Mouse (Mus musculus) lung, postnatal 25 days (tissue): ENCODE results near the gene Nt5dc3.

Experiments
- DNase-seq: peaks from one replicate; pipeline ENCODE4 v3.0.0; 2022; ENCODE audit warnings: low spot score

The Nt5dc3 gene

DNA sequence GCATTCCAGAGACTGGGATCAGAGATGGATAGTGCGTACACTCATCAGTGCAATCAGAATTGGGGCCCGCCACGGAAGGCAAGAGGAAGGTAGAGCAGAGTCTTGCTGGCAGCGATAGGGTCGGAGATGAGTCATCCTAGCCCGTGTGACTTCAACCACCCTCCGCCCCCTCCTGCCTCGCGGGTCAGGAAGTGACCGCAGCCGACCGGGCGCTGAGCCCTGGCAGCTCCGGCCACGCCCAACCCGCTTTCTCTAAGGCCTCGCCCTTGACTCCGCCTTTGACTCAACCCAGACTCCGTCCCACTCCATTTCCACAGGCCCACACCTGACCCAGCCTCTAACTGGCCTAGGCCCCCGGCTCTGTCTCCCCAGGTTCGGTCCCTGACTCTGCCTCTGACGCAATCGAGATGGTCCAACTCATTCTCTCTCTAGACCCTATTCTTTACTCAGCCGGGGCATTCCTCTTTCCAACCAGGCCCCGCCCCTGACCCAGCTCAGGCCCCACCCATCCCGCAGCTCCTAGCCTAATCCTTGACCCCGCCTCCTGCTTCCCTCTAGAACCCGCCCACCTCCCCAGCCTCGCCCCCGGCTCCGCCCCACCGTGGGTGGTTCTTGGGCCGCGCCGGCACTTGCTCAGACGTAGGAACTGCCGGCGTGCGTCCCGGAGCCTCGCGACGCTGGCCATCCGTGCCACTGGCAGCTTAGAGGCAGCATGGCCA lies at the start of gene Nt5dc3:
TSS of gene Nt5dc3 (plus strand) at position 608 of the 719 bp plus-strand sequence.
- DNase-seq: peak; percentile 98

DNA sequence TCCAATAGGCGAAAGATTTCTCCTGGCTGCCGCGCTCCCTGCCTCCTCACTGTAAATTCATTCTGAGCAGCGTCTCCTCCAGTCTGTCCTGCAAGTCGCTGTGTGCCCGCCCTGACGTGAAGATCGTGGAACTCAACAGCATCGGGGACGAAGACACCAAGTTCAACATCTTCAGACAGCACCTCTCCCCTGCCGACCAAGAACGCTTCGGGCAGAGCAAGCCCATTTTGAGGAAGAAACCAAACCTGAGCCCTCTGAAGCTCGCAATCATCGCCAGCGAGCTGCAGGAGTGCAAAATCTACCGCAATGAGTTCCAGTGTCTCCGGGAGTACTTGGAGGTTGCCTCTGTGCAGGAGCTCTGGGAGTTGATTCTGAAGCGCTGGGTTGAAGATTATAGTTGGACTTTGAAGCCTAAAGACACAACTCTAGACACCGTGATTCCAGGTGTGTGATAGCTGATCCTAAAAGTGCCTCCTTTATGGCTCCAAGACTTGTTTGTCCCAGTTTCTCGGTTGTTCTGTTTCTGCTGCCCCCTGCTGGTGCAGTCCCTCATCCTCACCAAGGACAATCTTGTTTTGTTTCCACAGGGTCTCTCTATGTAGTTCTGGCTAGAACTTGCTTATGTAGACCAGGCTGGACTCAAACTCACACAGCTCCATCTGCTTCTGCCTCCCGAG lies 47.8 kb upstream of the Nt5dc3 start:
- peak; percentile 84 for DNase-seq

DNA sequence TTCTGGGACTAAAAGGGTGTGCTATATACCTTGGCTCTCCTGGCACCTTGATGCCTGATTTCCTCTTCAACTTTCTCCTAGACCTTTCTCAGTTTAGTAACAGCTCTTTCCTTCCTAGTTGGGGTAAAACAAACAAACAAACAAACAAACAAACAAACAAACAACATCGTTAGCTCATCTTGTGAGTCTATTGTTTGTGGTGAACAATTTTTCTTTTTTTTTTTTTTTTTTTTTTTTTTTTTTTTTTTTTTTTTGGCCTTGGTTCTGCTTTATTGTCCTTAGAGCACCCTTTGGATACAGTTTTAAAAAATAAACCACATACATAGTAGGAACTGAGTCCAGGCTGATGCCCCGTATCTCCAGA lies 47.3 kb upstream of the Nt5dc3 start:
- DNase-seq: no peak

DNA sequence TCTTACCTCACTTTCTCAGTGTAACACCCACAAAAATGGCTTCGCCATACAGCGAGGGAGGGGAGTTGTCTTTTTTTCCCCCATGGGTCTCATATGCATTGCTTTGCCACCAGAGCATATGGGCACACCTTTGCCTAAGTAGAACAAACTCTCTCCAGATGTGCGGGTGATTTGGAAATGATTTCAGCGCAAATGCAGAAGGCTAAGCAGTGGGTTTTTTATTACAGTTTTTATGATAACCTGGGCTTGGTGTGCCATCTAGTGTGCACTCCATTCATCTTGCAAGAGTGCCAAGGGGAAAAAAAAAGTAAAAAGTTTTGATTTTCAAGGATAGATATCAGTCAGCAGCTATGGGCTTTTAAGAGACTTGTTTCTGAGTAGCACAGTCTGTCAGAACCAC lies 43.8 kb upstream of the Nt5dc3 start:
- no peak for DNase-seq

DNA sequence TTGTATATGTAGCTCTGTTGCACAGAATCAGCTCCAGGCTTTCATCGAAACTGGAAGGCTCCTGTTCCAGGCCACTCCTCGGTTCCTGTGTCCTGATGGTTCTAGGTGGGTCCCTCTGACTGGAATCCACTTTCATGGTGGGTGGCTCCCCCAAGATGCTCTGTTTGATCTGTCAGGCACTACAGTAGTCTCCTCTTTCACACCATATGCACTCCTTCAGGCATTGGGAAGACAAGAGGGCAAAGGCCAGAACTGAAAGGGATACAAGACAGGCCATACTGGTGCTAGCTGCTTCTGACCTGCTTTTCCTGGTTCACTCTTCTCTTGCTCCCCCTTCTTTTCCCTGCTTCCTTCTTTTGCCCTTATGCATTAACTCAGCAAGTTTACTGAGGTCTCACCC lies 35.9 kb upstream of the Nt5dc3 start:
- DNase-seq: no peak

DNA sequence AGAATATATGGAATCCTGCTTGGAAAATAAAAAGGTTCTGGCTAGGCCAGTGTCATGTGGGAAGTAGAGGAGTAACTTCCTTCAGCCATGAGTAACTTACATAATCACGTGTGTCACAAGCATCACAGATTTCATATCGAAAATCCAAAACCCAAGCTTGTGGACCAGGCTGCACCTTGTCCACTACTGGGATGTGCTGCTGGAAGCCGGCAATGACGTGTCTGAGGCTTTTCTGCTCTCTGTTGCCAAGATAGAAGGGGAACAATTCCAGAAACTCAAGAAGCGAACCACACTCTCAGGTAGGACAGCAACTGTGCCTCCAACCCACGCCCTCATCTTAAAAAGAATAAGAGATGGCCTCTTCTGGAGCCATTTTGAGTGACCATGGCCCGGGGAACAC lies 34.5 kb upstream of the Nt5dc3 start:
- no peak for DNase-seq

DNA sequence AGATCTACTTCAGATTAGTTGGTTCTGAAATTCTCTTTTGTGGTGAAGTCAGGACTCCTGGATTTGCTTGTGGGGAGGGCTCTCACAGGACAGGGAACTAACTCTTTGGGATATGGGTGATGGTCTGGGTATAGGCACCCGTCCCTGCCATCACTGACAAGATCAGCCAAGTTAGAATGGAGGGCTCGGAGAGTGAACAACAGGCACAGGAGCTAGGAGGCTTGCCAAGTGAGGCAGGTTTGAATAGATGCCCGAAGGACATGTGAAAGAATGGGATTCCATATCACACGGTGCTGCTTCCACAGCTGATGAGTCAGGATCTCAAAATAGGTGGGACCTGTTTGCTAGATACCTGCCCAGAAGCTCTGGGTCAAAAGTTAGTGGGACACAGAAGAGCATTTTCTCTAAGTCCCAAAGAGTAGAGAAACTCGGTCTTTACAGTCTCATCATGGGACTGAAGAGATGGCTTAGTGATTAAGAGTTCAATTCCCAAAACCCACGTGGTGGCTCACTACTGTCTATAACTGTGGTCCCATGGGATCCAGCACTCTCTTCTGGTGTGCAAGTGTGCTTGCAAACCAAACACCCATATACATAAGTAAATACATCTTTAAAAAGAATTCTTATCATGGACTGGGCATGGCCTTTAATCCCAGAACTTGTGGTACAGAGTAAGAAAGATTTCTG lies 22.8 kb upstream of the Nt5dc3 start:
- DNase-seq: no peak

DNA sequence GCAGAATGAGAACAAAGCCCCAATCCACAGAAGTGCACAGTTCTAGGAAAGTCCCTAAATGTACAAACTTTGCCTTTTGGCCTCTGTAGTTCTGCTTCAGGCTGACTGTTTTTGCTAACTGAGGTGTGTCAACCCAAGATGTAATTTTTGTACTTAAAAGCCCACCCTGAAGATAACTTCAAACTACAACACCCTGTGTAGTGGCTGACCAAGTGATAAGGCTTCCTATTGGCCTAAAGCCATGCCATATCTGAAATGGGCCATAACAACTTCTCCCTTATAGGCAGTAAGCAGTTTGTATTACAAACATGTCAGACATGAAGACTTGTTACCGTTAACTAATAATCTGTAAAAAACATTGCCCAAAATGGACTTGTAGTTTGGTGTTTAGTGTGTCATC lies 21.1 kb upstream of the Nt5dc3 start:
- DNase-seq: no peak

DNA sequence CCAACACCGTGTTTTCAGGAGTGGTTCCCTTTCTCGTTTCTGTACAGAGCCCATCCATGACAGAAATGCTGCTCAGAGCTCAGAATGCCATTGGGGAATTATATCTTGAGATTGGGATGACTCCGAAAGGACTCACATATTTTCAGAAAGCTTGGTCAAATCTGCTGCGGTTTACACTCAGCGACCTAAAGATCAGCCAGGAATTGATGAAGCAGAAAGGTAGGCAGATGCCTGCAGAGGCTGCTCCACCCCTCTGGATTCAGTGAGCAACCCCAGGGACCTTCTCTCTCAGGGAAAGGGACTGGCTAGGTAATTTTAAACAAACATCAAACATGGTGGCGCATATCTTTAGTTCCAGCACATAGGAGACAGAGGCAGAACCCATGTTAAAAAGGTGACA lies 20.6 kb upstream of the Nt5dc3 start:
- no peak for DNase-seq

DNA sequence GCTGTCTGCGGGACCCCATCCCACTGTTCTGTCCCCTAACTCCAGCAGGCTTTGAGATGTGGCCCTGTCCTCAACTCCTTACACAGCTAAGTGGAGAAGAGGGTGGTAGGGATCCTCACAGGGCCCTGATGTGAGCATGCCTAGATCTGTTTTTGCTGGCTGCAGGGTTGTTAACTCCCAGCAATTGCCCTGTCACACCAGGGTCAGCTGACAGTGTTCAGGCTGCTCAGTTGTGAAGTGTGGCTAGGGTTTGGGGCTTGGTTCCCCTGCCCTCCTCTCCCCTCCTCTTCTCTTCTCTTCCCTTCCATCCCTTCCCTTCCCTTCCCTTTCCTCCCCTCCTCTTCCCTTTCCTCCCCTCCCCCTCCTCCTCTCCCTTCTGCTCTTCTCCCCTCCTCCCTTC lies 17.6 kb upstream of the Nt5dc3 start:
- DNase-seq: no peak

DNA sequence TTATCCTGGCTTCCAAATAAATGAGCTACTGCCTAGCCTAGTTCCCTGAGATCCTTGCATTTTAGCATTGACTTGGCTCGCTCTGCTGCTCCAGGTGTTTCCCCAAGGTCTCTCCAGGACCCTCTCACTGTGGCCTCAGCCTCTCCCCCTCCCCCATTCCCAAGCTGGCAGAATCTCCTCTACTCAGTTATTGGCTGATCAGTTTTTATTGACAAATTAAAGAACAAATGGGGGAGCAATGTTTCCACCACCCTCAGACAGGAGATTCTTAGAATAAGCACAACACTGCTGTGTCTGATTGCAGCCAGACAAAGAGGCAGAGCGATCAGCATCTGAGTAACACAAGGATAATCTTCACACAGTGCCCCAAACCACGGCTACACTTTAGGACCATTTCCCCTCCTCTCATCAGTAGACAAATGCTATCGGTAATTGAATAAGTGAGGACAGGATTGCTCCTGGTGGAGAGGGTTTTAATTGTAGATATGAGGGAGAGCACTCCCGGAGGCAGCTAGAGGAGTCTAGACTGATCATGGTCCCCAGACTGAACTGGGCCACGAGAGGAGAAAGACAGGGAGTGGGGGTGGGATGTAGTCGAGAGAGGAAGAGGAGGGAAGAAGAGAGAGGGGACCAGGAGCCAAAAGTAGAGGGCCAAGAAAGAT lies 17.0 kb upstream of the Nt5dc3 start:
- no peak for DNase-seq

DNA sequence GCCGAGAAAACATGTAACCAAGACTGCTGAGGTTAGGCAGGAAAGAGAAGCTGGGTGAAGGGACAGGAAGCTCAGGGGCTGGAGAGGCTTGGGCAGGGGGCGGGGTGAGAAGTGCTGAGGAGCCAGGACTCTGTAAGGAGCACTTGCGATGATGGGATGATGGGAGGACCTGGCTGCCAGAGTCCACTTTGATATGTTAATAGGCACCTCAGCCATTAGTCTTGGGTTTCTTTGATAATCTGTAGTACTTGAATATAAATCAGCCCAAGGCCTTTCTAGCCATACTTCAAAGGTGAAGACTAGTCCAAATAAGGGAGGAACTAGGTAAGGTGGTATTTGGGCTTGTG lies 16.4 kb upstream of the Nt5dc3 start:
- no peak for DNase-seq

DNA sequence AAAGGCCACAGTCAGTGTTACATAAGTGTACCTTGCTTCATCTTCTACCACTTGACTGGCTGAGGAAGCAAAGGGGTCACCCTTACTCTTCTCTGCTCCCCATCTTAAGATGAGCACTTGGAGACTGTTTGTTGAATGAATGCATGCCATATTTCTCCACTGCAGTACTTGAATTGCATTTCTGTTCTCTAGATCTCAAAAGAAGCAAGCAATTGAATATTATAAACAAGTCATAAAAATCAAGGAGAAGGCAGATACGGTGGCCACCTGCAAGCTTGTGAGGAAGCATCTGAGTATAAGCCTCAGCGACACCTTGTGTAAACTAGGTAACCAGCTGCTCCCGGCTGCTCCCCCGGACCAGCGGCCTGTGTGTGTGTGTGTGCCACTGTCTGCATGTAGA lies 15.1 kb upstream of the Nt5dc3 start, which contains the start of gene Gm49358:
TSS of gene Gm49358 (plus strand) at position 301 of the 400 bp plus-strand sequence.
- DNase-seq: no peak

DNA sequence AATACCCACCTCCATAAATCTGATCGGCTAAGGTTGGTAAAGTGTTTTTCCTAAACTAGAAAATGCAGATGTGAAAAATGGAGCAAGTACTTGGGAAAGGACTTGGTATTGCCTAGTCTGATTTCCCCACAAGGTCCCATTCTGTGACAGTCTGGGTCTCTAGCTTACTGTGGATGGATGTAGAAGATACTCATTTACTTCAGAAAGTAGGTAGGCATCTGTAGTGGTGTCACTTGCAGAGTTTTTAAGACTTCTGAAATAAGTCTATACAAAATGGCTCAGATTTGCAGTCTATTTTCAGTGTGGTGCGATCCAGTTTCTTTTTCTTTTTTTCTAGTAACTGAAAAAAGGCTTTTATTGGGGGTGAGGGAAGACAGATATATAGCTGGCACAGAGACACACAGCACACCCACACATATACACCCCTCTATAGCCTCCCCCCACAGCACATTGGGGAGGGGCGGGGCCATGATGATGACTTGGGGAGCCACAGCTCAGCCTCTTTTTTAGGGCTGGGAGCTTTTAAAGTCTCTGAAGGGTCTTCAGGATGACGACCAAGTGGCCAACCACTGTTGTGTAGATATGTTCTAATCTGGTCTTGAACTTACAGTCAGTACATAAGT lies 13.3 kb upstream of the Nt5dc3 start:
- no peak for DNase-seq

DNA sequence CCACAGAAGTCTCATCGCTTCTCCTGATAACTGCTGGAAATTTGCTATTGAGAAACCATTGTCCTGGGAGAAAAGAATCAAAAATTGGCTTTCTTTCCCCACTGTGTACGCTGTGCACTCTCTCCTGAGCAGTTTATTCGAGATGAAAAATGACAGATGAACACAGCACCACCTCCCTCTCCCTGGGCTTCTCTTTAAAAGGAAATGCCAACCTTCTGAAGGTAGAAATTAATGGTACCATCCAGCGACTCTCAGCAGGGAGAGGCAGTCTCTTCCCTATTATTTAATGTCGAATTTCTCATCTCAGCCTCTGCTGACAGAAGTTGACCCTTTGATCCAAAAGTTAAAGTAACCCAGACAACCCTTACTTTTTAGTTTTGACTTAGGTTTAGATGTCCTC lies 9.6 kb upstream of the Nt5dc3 start:
- no peak for DNase-seq

DNA sequence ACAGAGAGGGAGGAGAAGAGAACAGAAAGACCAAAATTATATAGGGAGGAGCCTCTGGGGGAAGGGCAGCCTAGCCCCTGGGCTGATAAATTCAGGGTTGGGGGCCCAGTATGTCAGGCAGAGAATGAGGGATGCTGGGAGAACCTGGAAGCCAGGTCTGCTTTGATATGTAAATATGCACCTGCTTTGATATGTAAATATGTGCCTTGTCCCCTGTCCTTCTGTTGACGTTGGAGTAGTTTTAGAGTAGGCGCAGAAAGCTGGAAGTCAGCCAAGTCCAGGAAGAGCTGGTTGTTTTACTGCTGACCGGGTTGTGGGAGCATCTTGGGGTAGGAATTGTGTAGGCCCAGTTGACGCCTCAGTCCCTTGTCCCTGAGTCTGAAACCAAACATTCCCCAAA lies 9.0 kb upstream of the Nt5dc3 start:
- DNase-seq: no peak

DNA sequence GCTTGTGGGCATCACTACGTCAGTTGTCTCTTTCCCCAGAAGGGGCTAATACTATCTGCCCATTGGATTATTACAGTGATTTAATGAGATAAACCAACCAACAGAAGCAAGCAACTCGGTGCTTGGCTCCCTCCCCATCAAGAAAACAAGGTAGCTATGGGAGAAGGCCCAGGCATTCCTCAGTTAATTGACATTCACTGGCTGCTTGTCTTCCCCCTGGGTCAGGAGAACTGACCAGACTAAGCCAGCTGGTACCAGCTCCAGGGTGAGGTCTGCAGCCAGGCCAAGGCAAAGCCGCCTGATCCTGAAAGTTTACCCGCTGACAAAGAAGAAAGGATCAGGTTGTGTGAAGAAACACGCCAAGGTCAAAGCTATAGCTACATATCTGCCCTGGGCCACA lies 7.1 kb upstream of the Nt5dc3 start:
- no peak for DNase-seq

DNA sequence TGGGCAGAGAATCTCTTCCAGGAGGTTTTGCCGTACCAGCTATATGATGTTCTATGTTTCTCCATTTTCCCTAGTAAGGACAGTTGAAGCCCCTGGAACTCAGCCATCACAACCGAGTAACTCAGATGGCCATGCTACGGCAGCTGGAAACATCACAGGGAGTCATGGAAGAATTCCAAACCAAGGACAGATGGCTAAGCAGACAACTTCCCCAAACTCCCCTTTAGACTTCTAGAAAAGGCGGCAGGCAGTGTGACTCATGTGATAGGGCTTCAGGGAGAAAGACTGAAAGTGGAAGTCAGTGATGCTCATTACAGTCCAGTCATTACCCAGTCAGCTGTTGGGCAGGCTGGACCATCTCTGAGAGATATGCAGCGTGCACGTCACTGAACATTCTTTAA lies 6.6 kb upstream of the Nt5dc3 start:
- no peak for DNase-seq

DNA sequence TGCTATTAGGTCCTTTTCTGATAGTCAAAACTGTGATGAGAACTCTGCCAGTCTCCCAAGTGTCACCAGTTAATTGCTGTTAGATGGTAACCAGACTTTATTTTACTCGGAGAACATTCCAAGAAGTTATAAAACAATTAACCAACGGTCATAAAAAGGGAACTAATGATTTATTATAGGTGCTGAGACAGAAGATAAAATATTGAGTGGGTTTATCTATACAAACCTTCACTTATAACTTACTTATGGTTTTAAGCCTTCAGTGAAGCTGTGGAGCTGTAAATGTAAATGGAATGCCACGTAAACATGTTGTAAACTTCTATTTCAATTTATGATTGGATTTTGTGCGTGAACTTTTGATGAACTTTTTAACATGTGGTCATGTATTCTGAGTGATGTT lies 5.4 kb upstream of the Nt5dc3 start:
- no peak for DNase-seq

DNA sequence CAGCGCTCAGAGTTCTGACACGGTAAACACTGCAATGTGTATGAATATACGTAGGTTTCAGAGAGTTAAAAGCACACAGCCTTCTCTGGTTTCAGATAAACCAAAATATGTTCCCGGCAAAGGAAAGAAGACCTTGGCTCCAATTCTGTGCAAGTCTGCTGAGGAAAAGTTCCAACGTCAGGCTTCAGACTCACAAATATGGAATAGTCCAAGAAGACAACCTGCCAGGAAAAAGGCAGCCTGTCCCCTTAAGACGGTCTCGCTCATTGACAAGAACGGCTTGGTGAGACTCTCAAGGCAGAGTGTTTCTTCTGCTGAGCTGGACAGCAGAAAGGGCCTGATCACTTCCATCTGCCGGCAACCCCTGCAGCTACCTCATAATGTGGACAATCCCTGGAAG lies 2.5 kb upstream of the Nt5dc3 start:
- DNase-seq: no peak

DNA sequence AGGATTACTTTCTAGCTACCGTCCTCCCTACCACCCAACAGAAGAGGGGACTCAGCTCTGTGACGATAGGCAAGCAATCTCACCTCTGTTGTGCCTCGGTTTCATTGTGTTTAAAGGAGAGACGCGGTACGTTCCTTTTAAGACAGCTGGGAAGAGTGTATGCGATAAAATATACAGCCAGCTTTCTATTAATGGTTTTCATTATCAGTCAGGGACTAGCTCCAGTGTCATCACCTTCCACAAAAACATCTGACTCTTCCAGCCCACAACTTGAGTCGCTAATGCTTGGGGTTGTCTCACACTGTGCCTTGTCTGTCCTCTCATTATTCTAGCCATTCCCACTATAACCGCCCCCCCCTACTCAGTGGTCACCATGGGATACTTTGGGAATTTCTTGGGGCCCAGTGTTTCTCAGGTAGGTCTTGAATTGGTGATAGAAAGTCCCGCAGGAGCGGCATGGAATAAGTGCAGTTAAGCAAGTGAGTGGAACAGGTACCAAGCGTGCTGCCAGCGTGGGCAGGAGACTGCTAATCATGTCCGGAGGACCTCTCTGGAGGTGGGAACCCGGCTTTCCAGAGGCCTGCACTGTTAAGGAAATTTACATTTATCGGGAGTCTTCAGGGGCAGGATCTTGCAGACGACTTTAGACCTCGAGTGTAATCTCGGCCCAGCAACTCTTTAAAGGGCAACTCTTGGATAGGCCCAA lies 1.0 kb upstream of the Nt5dc3 start:
- no peak for DNase-seq
